Mouse (Mus musculus): Measurements from ENCODE around the gene Parn.

The Parn gene

GRCm38 (mm10) chr16:13556446-13556845 is 111.5 kb downstream of the Parn start:
- DNase-seq (ENCODE audit: low spot score), result no peak

- no peak for DNase-seq (ENCODE audit: low spot score)
These were observed 117.3 kb downstream of the Parn start for GRCm38 (mm10) chr16:13550667-13551066.

GRCm38 (mm10) chr16:13549976-13550375 is 118.0 kb downstream of the Parn start:
- no peak for DNase-seq (ENCODE audit: low spot score)

DNA sequence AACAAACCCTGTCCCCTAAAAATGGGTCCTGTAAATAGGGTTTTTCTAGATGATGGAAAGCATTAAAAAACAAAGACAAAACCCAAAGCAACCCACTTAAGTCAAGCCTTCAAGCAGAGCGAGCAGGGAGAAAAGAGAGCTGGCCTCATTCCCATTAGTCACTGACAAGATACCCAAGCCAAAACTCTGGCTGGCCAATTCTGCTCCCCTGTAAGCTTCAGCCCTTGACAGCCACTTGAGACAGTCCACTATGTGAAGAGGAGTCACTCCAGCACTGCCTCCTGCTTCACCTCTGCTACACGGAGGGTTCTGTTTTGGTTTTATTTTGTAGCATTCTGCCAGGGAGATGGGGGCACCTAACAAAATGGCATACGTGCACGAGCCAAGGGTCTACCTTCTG is 126.2 kb downstream of the Parn start:
- no peak for DNase-seq (ENCODE audit: low spot score)

- no peak for DNase-seq (ENCODE audit: low spot score)
These were observed 126.7 kb downstream of the Parn start for GRCm38 (mm10) chr16:13541121-13541747.

DNA sequence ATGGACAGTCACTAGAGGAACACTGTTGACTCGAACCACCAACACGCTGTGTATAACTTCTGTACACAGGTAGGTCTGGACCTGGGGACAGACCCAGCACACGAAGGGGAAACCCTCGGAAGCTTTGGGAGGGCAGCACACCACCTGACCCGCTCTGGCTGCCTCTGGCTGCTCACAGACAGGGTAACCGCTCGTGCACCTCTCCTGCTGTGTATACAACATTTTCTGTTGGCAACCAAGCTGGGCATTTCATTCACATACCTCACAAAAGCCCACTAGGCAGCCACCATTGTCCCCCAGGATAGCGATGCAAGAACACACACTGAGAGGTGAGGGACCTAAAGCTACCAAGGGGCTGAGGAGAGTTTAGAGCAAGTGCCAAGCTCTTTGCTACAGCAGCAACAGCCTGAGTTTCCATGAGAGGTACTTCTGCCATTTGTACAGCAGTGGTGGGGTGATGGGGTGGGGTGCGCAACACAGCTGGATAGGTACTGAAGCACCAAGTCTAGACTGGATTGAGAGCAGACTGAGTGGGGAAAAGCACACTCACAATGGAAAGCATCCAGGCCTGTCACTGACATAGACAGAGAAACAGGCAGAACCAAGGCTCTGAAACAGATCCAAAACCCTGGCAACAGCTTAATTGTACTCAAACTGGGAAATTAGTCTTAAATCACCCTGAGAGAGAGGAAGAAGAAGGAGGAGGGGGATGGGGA is 128.9 kb downstream of the Parn start:
- DNase-seq (ENCODE audit: low spot score), result no peak

- no peak for DNase-seq (ENCODE audit: low spot score)
These were observed 129.6 kb downstream of the Parn start for GRCm38 (mm10) chr16:13538213-13538932.

- no peak for DNase-seq (ENCODE audit: low spot score)
These were observed 131.6 kb downstream of the Parn start for GRCm38 (mm10) chr16:13536404-13536803.

GRCm38 (mm10) chr16:13535856-13536255 is 132.1 kb downstream of the Parn start:
- no peak for DNase-seq (ENCODE audit: low spot score)

DNA sequence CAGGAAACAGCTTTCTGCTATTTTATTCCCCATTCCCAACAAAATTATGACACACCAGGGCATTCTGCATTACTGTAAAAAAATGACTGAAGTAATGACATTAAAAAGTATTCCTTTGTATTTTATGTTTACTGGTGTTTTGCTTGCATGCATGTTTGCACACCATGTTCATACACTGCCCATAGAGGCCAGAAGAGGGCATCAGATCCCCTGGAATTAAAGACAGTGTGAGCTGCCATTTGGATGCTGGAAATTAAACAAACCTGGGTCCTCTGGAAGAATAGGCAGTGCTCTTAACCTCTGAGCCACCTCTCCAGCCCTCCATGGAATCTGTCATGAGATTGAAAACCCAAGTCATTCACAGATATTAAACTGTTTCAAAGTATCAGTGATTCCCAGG is 135.1 kb downstream of the Parn start:
- peak; percentile 62 for DNase-seq (ENCODE audit: low spot score)

GRCm38 (mm10) chr16:13531279-13531678 is 136.7 kb downstream of the Parn start:
- no peak for DNase-seq (ENCODE audit: low spot score)

DNA sequence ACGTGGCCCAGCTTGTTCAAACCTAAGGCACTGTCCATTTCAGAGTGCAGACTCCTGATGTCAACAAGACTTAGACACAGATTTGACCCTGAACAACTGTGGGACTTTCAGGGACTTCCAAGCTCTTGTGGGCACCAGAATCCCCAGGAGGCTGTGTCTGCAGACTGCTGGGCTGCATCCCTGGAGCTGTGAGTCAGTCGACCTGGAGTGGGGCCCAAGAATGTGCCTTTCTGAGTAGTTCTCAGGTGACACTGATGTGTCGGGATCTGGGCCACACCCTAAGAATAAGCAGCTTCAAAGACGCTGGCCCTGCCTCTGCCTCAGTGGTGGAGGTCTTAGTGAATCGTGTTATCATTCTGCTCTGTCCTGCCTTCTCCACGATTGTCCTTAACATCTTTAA is 146.6 kb downstream of the Parn start:
- DNase-seq (ENCODE audit: low spot score), result no peak

DNA sequence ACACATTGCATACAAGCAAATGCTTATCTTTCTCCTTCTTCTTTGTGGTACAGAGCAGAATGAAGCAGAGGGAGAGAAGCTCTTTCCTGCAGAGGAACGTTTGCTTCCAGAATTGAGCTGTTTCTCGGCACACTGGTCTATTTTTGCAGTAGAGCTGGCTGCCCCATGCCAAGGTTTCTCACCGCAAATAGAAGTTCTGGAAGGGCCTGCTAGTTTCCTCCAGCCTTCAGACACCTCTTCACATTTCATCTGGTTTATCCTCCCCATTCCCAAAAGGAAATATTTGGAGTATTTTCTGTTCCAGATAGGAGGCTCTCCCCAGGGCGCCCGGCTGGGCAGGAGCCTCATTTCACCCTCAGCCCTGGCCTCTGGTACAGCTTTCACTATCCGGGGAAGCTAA is 147.7 kb downstream of the Parn start:
- no peak for DNase-seq (ENCODE audit: low spot score)

DNA sequence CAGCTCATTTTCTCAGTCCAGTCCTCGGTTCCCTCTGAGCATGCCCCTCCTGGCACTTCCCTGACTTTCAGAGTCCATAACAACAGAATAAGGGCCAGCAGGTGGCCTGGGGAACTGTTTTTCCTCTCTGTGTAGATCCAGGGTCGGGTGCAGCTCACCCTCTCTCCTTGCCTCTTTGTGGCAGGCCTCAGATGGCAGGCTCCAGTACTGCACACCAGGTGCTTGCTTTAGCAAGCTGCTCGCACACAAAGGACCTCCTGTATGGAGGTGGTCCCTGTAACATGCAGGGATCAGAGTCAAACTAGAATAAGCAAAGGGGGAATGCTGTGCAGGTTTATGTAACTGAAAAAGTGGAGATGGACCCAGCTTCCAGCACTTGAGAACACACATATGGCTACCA is 151.8 kb downstream of the Parn start:
- DNase-seq (ENCODE audit: low spot score), result no peak

GRCm38 (mm10) chr16:13515524-13515923 is 152.4 kb downstream of the Parn start:
- DNase-seq (ENCODE audit: low spot score), result no peak

DNA sequence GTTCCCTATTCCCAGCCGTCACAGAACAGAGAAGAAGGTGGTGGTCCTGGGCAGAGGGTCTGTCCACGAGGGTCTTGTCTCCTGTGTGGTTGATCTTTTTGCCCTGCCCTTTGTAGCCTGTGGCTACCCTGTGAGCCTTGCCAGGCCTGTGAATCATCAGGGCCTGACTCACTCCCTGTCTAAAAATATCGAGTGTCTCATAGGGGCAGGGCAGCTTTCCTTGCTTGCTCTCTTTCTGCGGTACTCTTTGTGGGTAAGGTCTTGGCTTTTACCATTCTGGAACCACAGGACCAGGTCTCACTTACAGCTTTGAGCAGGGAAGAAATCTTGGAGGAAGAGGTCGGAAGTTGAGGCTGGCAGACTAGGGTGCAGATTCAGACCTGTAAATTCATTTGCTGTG is 162.9 kb downstream of the Parn start:
- DNase-seq (ENCODE audit: low spot score), result peak; percentile 75

DNA sequence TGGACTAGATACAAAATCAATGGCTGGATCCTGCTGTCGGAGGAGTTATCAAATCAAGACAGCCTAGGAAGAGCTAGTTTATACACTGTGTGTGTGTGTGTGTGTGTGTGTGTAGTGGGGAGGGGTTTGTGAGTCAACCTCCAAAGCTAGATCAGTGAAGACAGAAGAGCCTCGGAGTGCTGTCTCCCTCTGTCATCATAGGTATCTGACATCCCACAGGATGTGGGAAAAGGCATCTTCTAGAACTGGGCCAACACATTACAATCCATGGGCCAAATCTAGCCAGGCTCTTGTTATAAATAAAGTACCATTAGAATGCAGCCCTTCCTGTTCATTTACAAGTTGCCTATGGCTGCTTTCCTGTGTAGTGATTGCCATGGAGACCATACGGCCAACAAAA is 163.5 kb downstream of the Parn start:
- DNase-seq (ENCODE audit: low spot score), result no peak

GRCm38 (mm10) chr16:13498923-13499322 is 169.0 kb downstream of the Parn start:
- peak; percentile 42 for DNase-seq (ENCODE audit: low spot score)

DNA sequence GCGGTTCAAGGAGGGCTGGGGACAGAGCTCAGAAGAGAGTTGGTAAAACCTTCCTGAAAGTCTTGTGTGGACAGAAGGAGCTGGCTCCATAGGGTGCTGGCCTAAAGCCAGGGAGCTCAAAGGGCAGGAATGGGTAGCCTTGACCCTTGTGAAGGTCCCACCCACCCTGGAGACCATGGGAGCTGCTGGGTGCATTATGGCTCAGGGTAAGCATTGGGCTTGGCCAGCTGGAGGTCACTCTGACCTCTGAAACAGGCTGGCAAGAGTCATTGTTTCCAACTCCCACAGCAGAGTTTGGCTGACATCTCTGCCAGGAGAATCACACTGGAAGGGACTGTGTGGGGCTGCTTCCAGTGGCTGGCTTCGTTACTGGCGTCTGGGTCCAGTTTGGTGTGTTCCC is 174.0 kb downstream of the Parn start:
- DNase-seq (ENCODE audit: low spot score), result peak; percentile 81

GRCm38 (mm10) chr16:13492996-13493395 is 175.0 kb downstream of the Parn start:
- DNase-seq (ENCODE audit: low spot score), result no peak

GRCm38 (mm10) chr16:13491776-13492175 is 176.2 kb downstream of the Parn start:
- DNase-seq (ENCODE audit: low spot score), result no peak

Data from adipocyte (in vitro differentiated cells).